Mouse (Mus musculus) inflammation-experienced regulatory T-cells (primary cell): Measurements from ENCODE around the gene Ppp4r1. TPM values are rescaled to one million over a fixed set of nuclear protein-coding genes. Genes with fewer than 3 reads are reported as not detected.

Experiments used
- polyA plus RNA-seq, 2 experiments: library from polyadenylated mRNA; unstranded; fragments of 100-300 nt; shearing (Covaris generic); gene quantifications; one replicate each; pipeline ENCODE4 v1.2.1; 2017

Ppp4r1 gene
- polyA plus RNA-seq: 10 to 100 TPM; 57.7 to 62.6 TPM

GRCm38 (mm10) chr17:65782551-65783141 is at the start of gene Ppp4r1:
Gene Ppp4r1, plus strand, starts transcription at chr17:65782573.

DNA sequence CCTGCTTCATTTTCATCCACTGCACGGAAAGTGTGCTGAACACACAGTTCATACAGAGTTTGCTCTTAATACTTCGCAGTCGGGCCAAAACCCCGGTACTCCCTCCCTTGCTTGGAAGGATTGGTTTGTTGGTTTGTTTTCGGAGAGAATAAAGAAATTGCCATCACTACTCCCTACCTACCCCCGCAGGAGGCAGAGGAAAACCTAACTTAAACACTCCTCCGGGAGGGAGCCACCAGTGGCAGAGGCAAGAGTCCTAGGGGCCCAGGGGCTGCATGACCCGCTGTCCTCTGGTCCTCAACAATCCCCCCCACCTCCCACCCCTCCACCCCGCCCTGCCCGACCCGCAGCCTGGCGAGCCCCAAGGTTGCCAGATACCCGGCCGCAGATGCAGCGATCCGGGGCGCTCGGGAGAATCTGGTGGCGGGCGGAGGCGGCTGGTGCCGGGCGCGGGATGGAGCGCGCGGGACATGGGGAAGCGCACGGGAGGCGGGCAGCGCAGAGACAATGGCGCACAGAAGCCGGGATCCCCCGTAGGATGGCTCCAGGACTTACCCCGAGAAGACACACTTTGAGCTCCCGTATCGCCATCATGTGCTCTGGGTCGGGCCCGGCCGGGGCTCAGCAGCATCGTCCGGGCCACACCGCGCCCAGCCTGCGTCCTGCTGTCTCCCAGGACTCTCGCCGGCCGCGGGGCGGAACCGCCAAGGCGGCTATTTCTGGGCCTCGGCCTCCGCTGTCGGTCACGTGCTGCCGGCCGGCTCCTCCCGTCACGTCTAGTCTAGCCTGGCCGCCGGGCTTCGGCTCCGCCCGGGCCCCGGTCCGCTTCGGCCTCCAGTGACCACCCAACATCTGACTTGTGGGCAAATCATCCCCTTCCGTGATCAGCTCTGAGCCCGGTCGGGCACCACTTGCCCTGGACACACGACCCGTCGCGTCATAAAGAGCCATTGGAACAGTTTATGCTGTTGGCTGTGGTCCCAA is 10.1 kb upstream of the Ppp4r1 start, which contains the start of gene Rab31:
Gene Rab31 (minus strand): TSS at position 802 of the 984 bp plus-strand sequence.

GRCm38 (mm10) chr17:65885697-65886529 is 103.5 kb downstream of the Ppp4r1 start, which contains the start of gene Ralbp1:
Gene Ralbp1, minus strand, starts transcription at chr17:65885798.

Other genes with a start within 250 kb of the Ppp4r1 start
- under 1 TPM; 0.23 to 0.36 TPM for gene Tmem232, start 241.8 kb upstream of the Ppp4r1 start, polyA plus RNA-seq
- 100 to 1,000 TPM; 189 to 224 TPM for gene Vapa, start 169.0 kb upstream of the Ppp4r1 start, polyA plus RNA-seq
- gene Txndc2, start 140.4 kb upstream of the Ppp4r1 start, polyA plus RNA-seq: not detected
- 1 to 10 TPM; 2.8 to 4.7 TPM for gene Rab31, start 9.8 kb upstream of the Ppp4r1 start, polyA plus RNA-seq
- 100 to 1,000 TPM; 122 to 143 TPM for gene Ralbp1, start 103.2 kb downstream of the Ppp4r1 start, polyA plus RNA-seq
- 10 to 100 TPM; 45.7 to 84.1 TPM for gene Twsg1, start 168.7 kb downstream of the Ppp4r1 start, polyA plus RNA-seq